Mouse (Mus musculus): ENCODE results near the gene 1700018B08Rik. TPM values are rescaled to one million over a fixed set of nuclear protein-coding genes. Genes with fewer than 3 reads are reported as not detected.

1700018B08Rik gene
- polyA plus RNA-seq, 1 experiment from 2014 or later = not detected

GRCm38 (mm10) chr8:121542901-121543300 lies 1.2 kb downstream of the 1700018B08Rik start:
- H3K36me3 ChIP-seq (ENCODE audit: control insufficient read depth, insufficient read depth, low read length) = no peaks in the 10 kb centered on the region
- no peak overlapping the region for H3K27ac ChIP-seq (ENCODE audit: low read depth, low read length)
- H3K4me2 ChIP-seq (ENCODE audit: low read depth, low read length, severe bottlenecking) = no peak overlapping the region
- H3K4me1 ChIP-seq (replicated peaks; ENCODE audit: control insufficient read depth, insufficient read depth, low read length) = no peaks in the 10 kb centered on the region
- H3K9ac ChIP-seq (ENCODE audit: low read length) = no peak overlapping the region
- no peaks in the 10 kb centered on the region for H3K27me3 ChIP-seq (ENCODE audit: control insufficient read depth, insufficient read depth, low read length)
- H3K4me3 ChIP-seq (ENCODE audit: low read depth, low read length) = no peak overlapping the region
- H3K9me3 ChIP-seq (ENCODE audit: control insufficient read depth, low read length) = no peaks in the 10 kb centered on the region
- DNase-seq (ENCODE audit: low spot score) = no peak
- ATAC-seq (replicated peaks; ENCODE audit: low FRiP score) = no peak
- WGBS = 75% methylated on average over 13 of the region's 13 CpGs

GRCm38 (mm10) chr8:121541862-121542261 lies 2.3 kb downstream of the 1700018B08Rik start:
- no peak for DNase-seq (ENCODE audit: low spot score)
- 83% methylated on average over 19 of the region's 19 CpGs for WGBS
- Histone ChIP-seq H3K9me3 (ENCODE audit: control insufficient read depth, low read length) (no peaks in the 10 kb centered on the region), H3K27me3 (ENCODE audit: control insufficient read depth, insufficient read depth, low read length) (no peaks in the 10 kb centered on the region), H3K4me3 (ENCODE audit: low read depth, low read length) (no peak overlapping the region), H3K27ac (ENCODE audit: low read depth, low read length) (no peak overlapping the region), H3K36me3 (ENCODE audit: control insufficient read depth, insufficient read depth, low read length) (no peaks in the 10 kb centered on the region), H3K4me1 (replicated peaks; ENCODE audit: control insufficient read depth, insufficient read depth, low read length) (no peaks in the 10 kb centered on the region), H3K9ac (ENCODE audit: low read length) (no peak overlapping the region), H3K4me2 (ENCODE audit: low read depth, low read length, severe bottlenecking) (no peak overlapping the region)
- ATAC-seq (replicated peaks; ENCODE audit: low FRiP score) = no peak

GRCm38 (mm10) chr8:121532381-121532780 lies 11.7 kb downstream of the 1700018B08Rik start:
- Histone ChIP-seq H3K9ac (ENCODE audit: low read length) (no peak overlapping the region), H3K4me2 (ENCODE audit: low read depth, low read length, severe bottlenecking) (no peak overlapping the region), H3K27ac (ENCODE audit: low read depth, low read length) (no peak overlapping the region), H3K4me3 (ENCODE audit: low read depth, low read length) (no peak overlapping the region), H3K4me1 (replicated peaks; ENCODE audit: control insufficient read depth, insufficient read depth, low read length) (no peaks in the 10 kb centered on the region), H3K9me3 (ENCODE audit: control insufficient read depth, low read length) (no peaks in the 10 kb centered on the region), H3K36me3 (ENCODE audit: control insufficient read depth, insufficient read depth, low read length) (no peaks in the 10 kb centered on the region), H3K27me3 (ENCODE audit: control insufficient read depth, insufficient read depth, low read length) (no peaks in the 10 kb centered on the region)
- ATAC-seq (replicated peaks; ENCODE audit: low FRiP score) = no peak
- peak; percentile 77 for DNase-seq (ENCODE audit: low spot score)
- WGBS = 47% methylated on average over 5 of the region's 5 CpGs

GRCm38 (mm10) chr8:121530639-121531038 lies 13.5 kb downstream of the 1700018B08Rik start:
- no peak for ATAC-seq (replicated peaks; ENCODE audit: low FRiP score)
- Histone ChIP-seq H3K27me3 (ENCODE audit: control insufficient read depth, insufficient read depth, low read length) (no peaks in the 10 kb centered on the region), H3K9ac (ENCODE audit: low read length) (no peak overlapping the region), H3K36me3 (ENCODE audit: control insufficient read depth, insufficient read depth, low read length) (no peaks in the 10 kb centered on the region), H3K4me2 (ENCODE audit: low read depth, low read length, severe bottlenecking) (no peak overlapping the region), H3K4me3 (ENCODE audit: low read depth, low read length) (no peak overlapping the region), H3K9me3 (ENCODE audit: control insufficient read depth, low read length) (no peaks in the 10 kb centered on the region), H3K4me1 (replicated peaks; ENCODE audit: control insufficient read depth, insufficient read depth, low read length) (no peaks in the 10 kb centered on the region), H3K27ac (ENCODE audit: low read depth, low read length) (no peak overlapping the region)
- no peak for DNase-seq (ENCODE audit: low spot score)
- 84% methylated on average over 10 of the region's 10 CpGs for WGBS

- no peak for DNase-seq (ENCODE audit: low spot score)
- H3K27ac ChIP-seq (ENCODE audit: low read depth, low read length) = no peak overlapping the region
- ATAC-seq (replicated peaks; ENCODE audit: low FRiP score) = no peak
- H3K9me3 ChIP-seq (ENCODE audit: control insufficient read depth, low read length) = no peaks in the 10 kb centered on the region
- 87% methylated on average over 15 of the region's 15 CpGs for WGBS
- no peaks in the 10 kb centered on the region for H3K27me3 ChIP-seq (ENCODE audit: control insufficient read depth, insufficient read depth, low read length)
- no peaks in the 10 kb centered on the region for H3K4me1 ChIP-seq (replicated peaks; ENCODE audit: control insufficient read depth, insufficient read depth, low read length)
- H3K9ac ChIP-seq (ENCODE audit: low read length) = no peak overlapping the region
- no peak overlapping the region for H3K4me2 ChIP-seq (ENCODE audit: low read depth, low read length, severe bottlenecking)
- no peaks in the 10 kb centered on the region for H3K36me3 ChIP-seq (ENCODE audit: control insufficient read depth, insufficient read depth, low read length)
- no peak overlapping the region for H3K4me3 ChIP-seq (ENCODE audit: low read depth, low read length)
Observed at GRCm38 (mm10) chr8:121528790-121529189, 15.3 kb downstream of the 1700018B08Rik start.

- Histone ChIP-seq H3K9ac (ENCODE audit: low read length) (no peak overlapping the region), H3K9me3 (ENCODE audit: control insufficient read depth, low read length) (no peaks in the 10 kb centered on the region), H3K36me3 (ENCODE audit: control insufficient read depth, insufficient read depth, low read length) (no peaks in the 10 kb centered on the region), H3K4me3 (ENCODE audit: low read depth, low read length) (no peak overlapping the region), H3K27ac (ENCODE audit: low read depth, low read length) (no peak overlapping the region), H3K4me1 (replicated peaks; ENCODE audit: control insufficient read depth, insufficient read depth, low read length) (no peaks in the 10 kb centered on the region), H3K4me2 (ENCODE audit: low read depth, low read length, severe bottlenecking) (no peak overlapping the region), H3K27me3 (ENCODE audit: control insufficient read depth, insufficient read depth, low read length) (no peaks in the 10 kb centered on the region)
- no peak for ATAC-seq (replicated peaks; ENCODE audit: low FRiP score)
- no peak for DNase-seq (ENCODE audit: low spot score)
- 88% methylated on average over 9 of the region's 9 CpGs for WGBS
Observed at GRCm38 (mm10) chr8:121527751-121528150, 16.4 kb downstream of the 1700018B08Rik start.

GRCm38 (mm10) chr8:121526811-121527550 lies 17.1 kb downstream of the 1700018B08Rik start:
- WGBS = 71% methylated on average over 6 of the region's 6 CpGs
- Histone ChIP-seq H3K9ac (ENCODE audit: low read length) (no peak overlapping the region), H3K27me3 (ENCODE audit: control insufficient read depth, insufficient read depth, low read length) (no peaks in the 10 kb centered on the region), H3K36me3 (ENCODE audit: control insufficient read depth, insufficient read depth, low read length) (no peaks in the 10 kb centered on the region), H3K4me3 (ENCODE audit: low read depth, low read length) (no peak overlapping the region), H3K27ac (ENCODE audit: low read depth, low read length) (no peak overlapping the region), H3K4me2 (ENCODE audit: low read depth, low read length, severe bottlenecking) (no peak overlapping the region), H3K4me1 (replicated peaks; ENCODE audit: control insufficient read depth, insufficient read depth, low read length) (no peaks in the 10 kb centered on the region), H3K9me3 (ENCODE audit: control insufficient read depth, low read length) (no peaks in the 10 kb centered on the region)
- no peak for ATAC-seq (replicated peaks; ENCODE audit: low FRiP score)
- DNase-seq (ENCODE audit: low spot score) = no peak

GRCm38 (mm10) chr8:121525111-121525818 lies 18.9 kb downstream of the 1700018B08Rik start:
- no peak overlapping the region for H3K9ac ChIP-seq (ENCODE audit: low read length)
- 84% methylated on average over 18 of the region's 18 CpGs for WGBS
- H3K9me3 ChIP-seq (ENCODE audit: control insufficient read depth, low read length) = no peaks in the 10 kb centered on the region
- ATAC-seq (replicated peaks; ENCODE audit: low FRiP score) (no peak), DNase-seq (ENCODE audit: low spot score) (no peak)
- no peaks in the 10 kb centered on the region for H3K27me3 ChIP-seq (ENCODE audit: control insufficient read depth, insufficient read depth, low read length)
- no peaks in the 10 kb centered on the region for H3K4me1 ChIP-seq (replicated peaks; ENCODE audit: control insufficient read depth, insufficient read depth, low read length)
- H3K27ac ChIP-seq (ENCODE audit: low read depth, low read length) = no peak overlapping the region
- no peak overlapping the region for H3K4me2 ChIP-seq (ENCODE audit: low read depth, low read length, severe bottlenecking)
- no peak overlapping the region for H3K4me3 ChIP-seq (ENCODE audit: low read depth, low read length)
- no peaks in the 10 kb centered on the region for H3K36me3 ChIP-seq (ENCODE audit: control insufficient read depth, insufficient read depth, low read length)

Measured in forebrain, embryonic 11.5 days (tissue).